Mouse (Mus musculus) heart, postnatal 25 days (tissue): Measurements from ENCODE around the gene Sv2b. TPM values are rescaled to one million over a fixed set of nuclear protein-coding genes. Genes with fewer than 3 reads are reported as not detected.
"Not testable (repeated sequence)": the region's sequence is repeated elsewhere in the genome, so short reads cannot be mapped to it uniquely, and the experiment has no call there.

Experiments used
- DNase-seq: peaks from one replicate; pipeline ENCODE4 v3.0.0; 2022; ENCODE audit warnings: low spot score
- intact Hi-C: fragments of 180-260 bp; cut with DNase I; formaldehyde crosslinking; loops from one replicate; pipeline ENCODE4 v1.15.1; 2025
- total RNA-seq, 2 experiments: library from RNA; stranded (reverse); gene quantifications; 2 replicates each; pipeline ENCODE4 v1.2.3; 2021

Gene Sv2b
- total RNA-seq, 2 experiments from 2014 or later: 0.26 to 0.36 TPM

- no peak for DNase-seq
- intact Hi-C loops: no loop called here
Measured at GRCm38 (mm10) chr7:75222704-75223431, 86.2 kb downstream of the Sv2b start.

DNA sequence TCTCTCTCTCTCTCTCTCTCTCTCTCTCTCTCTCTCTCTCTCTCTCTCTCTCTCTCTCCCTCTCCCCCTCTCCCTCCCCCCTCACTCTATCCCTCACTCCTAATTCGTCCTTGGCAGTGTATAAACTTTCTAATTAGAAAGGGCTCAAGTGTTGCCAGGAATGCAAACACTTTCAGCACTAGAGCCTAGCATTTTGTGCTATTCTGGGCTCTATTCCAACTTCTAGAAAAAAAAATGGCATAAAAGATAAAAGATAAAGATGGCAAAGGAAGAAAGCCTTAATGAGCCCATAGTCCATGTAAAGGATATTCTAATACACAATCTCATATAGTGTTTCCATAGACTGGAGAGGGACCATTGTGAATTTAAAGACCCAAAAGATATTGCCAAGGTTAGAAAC lies 88.3 kb downstream of the Sv2b start:
- intact Hi-C loops: no loop called here

DNA sequence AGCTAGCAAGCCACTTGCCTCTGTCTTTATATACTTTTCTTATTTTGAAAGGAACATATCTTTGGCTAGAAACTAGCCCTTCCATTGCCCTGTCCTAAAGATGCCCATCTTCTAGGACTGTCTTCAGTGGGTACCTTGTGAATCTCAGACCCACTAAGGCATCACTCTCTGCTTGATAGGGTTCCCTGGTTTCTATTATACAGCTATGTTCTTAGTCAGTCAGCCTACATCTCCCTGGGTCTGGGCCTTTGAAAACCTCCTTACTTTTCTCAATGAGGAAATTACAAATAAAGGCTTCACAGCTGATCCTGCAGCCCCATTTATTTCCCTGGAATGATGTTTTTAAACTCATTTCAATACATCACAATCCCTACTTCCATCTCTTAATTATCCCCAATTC lies 88.8 kb downstream of the Sv2b start:
- DNase-seq: no peak
- intact Hi-C loops: no loop called here

More for the DNA sequence above, 88.3 kb downstream of the Sv2b start:
- DNase-seq: no peak

DNA sequence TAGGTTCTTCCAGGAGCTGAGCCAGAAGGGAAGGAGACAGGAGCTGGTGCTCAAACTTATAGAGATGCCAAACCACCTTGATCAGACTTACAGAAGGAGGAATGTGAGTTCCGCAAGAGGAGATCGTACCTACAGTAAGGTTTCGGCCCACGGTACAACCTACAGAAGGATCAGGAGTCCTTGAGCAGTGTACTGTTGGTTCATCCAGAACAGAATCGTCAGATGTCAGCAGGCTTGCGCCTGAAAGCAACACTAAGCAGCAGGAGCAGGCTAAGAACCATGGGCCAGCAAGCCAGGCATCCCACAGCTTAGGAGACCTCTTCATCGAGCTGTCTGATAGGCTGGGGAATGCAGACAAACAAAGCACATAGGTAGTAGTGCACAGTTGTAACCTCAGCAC lies 92.9 kb downstream of the Sv2b start:
- no peak for DNase-seq
- intact Hi-C loops: no loop called here

DNA sequence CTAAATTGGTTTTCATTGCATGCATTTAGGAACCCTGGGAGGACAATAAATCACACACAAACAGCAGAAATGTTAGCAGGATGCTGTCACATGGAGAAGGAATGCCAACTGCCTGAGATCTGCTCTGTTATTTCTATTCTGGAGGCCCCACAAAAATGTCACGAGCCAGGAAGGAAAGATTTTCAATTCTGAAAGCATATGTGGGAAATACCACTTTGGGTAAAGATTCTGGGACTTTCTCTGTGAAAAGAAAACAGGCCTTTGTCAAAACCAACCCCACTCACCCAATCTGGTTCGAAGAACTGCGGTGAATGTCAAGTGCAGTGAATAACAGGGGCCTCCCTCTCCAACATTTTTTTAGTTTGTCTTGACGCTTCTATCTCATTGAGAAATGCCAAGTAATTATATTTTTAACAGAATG lies 99.8 kb downstream of the Sv2b start:
- no peak for DNase-seq
- intact Hi-C loops: no loop called here

- no peak for DNase-seq
- intact Hi-C loops: no loop called here
Measured at GRCm38 (mm10) chr7:75207965-75208644, 101.0 kb downstream of the Sv2b start.

DNA sequence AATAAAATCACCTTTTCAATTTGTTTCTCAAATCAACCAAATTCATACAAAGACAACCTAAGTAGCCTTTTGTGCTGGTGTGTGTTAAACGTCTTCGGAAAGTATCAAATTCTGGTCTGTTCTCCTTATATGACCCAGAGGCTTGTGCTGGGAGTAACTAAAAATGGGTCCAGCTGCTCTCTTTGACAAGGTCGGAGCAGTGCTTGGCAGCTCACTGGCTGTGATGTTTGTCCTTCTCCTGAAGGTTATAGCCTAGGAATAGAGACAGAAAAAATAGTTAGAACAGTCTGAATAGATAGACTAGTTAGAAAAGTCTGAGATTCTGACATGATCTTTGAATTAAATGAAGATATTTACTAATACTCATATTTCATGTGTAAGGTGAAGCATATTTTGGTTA lies 102.4 kb downstream of the Sv2b start:
- intact Hi-C loops: no loop called here
- DNase-seq: no peak

DNA sequence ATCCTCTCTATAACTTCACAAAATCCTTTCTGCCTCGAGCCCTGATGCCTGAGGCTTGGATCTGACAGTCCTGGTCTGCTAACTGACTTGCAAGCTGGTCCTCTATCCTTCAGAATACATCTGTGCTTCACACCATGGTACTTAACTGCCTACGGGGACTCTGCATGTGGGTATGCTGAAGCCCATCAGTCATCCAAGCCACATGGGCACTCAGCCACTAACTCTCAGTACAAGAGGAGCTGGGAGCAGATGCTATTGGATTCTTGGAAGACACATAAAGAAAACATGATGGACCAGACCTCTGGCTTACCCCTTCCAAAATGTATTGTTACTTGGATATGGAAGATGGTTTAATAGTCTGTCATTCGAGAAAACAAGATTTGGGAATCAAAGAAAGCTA lies 103.7 kb downstream of the Sv2b start:
- no peak for DNase-seq
- intact Hi-C loops: no loop called here

DNA sequence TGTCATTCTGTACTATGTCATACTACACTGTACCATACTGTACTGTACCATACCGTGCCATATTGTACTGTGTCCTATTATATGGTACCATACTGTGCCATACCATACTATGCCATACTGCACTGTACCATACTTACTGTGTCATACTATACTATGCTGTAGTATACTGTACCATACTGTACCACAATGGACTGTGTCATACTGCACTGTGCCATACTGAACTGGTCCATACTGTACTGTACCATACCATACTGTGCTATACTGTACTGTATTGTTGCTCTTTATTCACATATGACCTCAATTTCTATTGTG lies 114.2 kb downstream of the Sv2b start:
- intact Hi-C loops, DNase-seq: not testable (repeated sequence)

DNA sequence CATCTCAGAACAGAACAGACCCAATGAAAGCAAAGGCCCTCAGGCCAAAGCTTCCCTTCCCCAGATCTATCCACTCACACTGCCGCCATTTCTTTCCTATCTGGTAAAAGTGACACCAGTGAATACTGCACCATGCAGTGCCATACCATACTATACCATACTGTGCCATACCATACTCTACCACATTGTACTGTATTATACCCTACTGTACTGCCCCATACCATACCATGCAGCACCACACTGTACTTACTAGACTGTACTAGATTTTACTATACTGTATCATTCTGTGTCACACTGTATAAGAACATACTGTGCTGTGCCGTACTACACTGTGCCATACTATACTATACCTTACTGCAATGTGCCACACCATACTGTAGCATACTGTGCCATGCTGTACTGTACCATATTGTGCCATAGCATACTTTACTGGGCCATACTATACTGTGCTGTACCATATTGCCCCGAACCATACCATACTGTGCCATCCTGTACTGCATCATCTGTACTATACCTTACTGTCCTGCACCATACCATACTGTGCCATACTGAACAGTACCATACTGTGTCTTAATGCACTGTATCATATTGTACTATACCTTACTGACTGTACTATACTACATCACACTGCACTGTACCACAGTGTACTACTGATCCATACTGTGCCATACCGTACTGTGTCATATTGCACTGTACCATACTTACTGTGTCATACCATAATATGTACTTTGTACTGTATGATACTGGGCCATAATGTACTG lies 114.7 kb downstream of the Sv2b start:
- intact Hi-C loops: no loop called here
- no peak for DNase-seq

DNA sequence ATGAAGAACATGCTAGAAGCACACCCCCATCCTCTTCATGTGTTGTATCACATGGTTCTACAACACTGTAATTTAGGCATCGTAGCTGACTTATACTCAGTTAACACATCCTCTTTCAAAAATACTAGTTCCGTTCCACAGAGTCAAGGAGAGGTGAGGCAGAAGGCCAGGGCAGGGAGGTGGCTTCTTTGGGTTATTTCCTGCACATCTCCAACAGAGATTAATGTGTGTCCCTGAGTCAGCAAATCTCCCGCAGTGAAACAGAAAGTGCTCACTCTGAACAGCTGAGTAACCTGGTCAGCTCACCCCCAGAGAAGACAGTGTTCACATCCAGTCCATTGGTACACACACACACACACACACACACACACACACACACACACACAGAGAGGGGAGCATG lies 118.9 kb downstream of the Sv2b start:
- intact Hi-C loops: no loop called here
- DNase-seq: no peak

- intact Hi-C loops: no loop called here
- DNase-seq: no peak
Measured at GRCm38 (mm10) chr7:75175042-75175441, 134.0 kb downstream of the Sv2b start.

GRCm38 (mm10) chr7:75167481-75167880 lies 141.6 kb downstream of the Sv2b start:
- intact Hi-C loops: no loop called here
- no peak for DNase-seq

DNA sequence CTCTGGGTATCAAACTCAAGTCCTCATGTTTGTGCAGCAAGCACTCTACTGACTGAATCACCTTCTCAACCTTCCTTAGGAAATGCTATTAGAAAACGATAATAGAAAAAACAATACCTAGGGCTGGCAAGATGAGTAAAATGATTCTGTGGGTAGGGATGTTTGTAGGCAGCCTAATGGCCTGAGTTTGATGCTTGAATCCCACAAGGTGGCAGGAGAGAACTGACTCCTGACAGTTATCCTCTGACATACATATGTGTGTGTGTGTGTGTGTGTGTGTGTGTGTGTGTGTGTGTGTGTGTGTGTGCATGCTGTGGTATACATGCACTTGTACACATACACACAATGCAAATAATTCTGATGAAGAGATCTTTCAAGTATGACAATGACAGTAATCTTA lies 161.9 kb downstream of the Sv2b start:
- intact Hi-C loops: no loop called here

GRCm38 (mm10) chr7:75142800-75143199 lies 166.3 kb downstream of the Sv2b start:
- DNase-seq: no peak

More for the DNA sequence above, 161.9 kb downstream of the Sv2b start:
- no peak for DNase-seq

DNA sequence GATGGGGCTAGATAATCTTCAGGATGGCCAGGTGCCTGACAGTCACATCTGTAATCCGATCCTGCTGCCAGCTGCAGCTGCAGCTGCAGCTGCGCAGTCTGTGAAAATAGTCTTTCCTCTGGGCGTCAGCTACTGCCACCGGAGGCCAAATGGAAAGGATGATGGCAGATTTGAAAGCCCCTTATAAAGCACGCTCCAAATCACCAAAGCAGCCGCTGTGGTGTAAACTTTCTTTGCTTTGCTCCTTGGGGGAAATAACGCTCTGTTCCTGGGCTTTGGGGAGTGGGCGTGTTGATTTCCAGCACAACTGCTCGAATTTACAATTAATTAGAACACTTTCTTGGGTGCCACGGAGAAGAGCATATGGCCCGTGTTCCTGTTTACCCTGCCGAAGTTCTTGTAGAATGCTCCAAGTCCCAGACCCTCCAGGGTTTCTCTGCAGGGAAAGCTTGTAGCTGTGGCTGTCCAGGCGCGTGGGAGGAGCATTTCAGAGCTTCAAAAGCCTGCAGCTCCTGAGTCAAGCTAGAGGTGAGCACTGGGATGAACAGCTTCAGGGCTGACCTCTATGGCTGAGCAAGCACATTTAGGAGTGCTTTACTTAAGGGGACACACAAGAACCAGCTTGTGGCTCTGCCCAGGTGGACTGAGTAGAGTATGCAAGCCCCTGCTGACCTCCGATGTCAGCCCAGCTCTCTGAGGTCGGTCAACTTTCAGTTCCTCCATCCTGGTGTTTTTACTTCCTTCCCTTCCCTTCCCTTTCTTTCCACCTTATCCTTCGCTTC lies 167.0 kb downstream of the Sv2b start:
- no peak for DNase-seq

More at GRCm38 (mm10) chr7:75142800-75143199, 166.3 kb downstream of the Sv2b start:
- intact Hi-C loops: no loop called here

DNA sequence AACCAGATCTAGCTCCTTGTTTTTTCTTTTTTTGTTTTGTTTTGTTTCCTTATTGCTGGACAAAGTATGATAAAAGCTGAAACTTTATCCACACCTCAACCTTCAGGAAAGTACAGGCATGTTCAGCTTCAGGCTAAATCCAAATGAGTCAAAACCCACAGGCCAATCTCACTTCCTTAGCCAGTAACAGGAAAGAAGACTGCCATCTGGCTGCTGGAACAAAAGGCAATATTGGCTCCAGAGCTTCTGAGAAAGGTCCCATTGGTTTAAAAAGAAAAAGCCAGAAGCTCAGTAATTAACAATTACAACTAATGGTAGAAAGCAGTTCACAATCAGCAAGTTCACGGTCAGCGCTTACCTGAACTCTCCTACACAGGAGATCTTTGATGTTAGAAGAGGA lies 169.8 kb downstream of the Sv2b start:
- intact Hi-C loops: loop anchor here (10.0 kb wide), 2 partner anchors 415 to 745 kb away; no protein-coding TSS in a partner anchor
- no peak for DNase-seq

More for the DNA sequence above, 167.0 kb downstream of the Sv2b start:
- intact Hi-C loops: no loop called here

GRCm38 (mm10) chr7:75134710-75135617 lies 174.1 kb downstream of the Sv2b start:
- intact Hi-C loops: loop anchor here (1.0 to 10.0 kb wide), 3 partner anchors 231 to 750 kb away; no protein-coding TSS in a partner anchor
- DNase-seq: no peak

GRCm38 (mm10) chr7:75128036-75128435 lies 181.0 kb downstream of the Sv2b start:
- DNase-seq: no peak
- intact Hi-C loops: no loop called here
